Mouse (Mus musculus) CH12.LX (cell line): ENCODE measurements around the gene Efna4.

ENCODE experiments used
- CTCF ChIP-seq, 2 experiments: IDR thresholded peaks in 1 of 2; conservative IDR thresholded peaks in 1 of 2; 2 replicates each; pipeline ENCODE4 v1.5.1; 2011 to 2012; ENCODE audit warnings: low read depth in 2 of 2, low read length in 2 of 2, improper control_type of control experiment in 1 of 2, inconsistent platforms in 1 of 2, mild to moderate bottlenecking in 1 of 2, moderate library complexity in 1 of 2
- MAZ ChIP-seq: IDR thresholded peaks from 2 replicates; pipeline ENCODE4 v1.6.1; 2012; ENCODE audit warnings: low read depth, mild to moderate bottlenecking, inconsistent platforms, low read length, improper control_type of control experiment, moderate library complexity
- MEF2A ChIP-seq: IDR thresholded peaks from 2 replicates; pipeline ENCODE4 v1.6.1; 2014; ENCODE audit warnings: low read depth, mild to moderate bottlenecking, inconsistent platforms, low read length, improper control_type of control experiment, borderline replicate concordance
- NRF1 ChIP-seq: IDR thresholded peaks from 2 replicates; pipeline ENCODE4 v1.6.1; 2014; ENCODE audit warnings: low read depth, mild to moderate bottlenecking, inconsistent platforms, low read length, improper control_type of control experiment, moderate library complexity
- POLR2A ChIP-seq: IDR thresholded peaks from 2 replicates; pipeline ENCODE4 v1.6.1; 2011; ENCODE audit warnings: low read depth, mild to moderate bottlenecking, improper control_type of control experiment, low read length
- POLR2AphosphoS2 ChIP-seq: IDR thresholded peaks from 2 replicates; pipeline ENCODE4 v1.6.1; 2011; ENCODE audit warnings: low read depth, low read length, improper control_type of control experiment

- TF ChIP-seq POLR2A (no peak), CTCF (conservative IDR thresholded peaks at IDR 0.05 in 1 of 2, IDR thresholded peaks at IDR 0.05 in 1 of 2; ENCODE audit: low read depth in 2 of 2, low read length in 2 of 2) (no peak), MAZ (no peak), MEF2A (no peak), NRF1 (no peak), POLR2AphosphoS2 (no peak)
Observed at GRCm38 (mm10) chr3:89298908-89299307, 38.9 kb downstream of the Efna4 start.
